Mouse (Mus musculus) heart, postnatal 10 days (tissue): ENCODE results near the gene Tctn1. TPM values are rescaled to one million over a fixed set of nuclear protein-coding genes. Genes with fewer than 3 reads are reported as not detected.
A peak's percentile ranks its signal among the peaks of the same experiment; 100 is the strongest.

Experiments
- DNase-seq, 2 experiments: peaks; one replicate each; pipeline ENCODE4 v3.0.0; 2021
- intact Hi-C: fragments of 180-260 bp; cut with DNase I; formaldehyde crosslinking; loops from one replicate; pipeline ENCODE4 v1.15.1; 2025
- total RNA-seq, 2 experiments: library from RNA; stranded (reverse); gene quantifications; 2 replicates each; pipeline ENCODE4 v1.2.3; 2021

The Tctn1 gene
- total RNA-seq: 1 to 10 TPM; 5.4 to 5.5 TPM

DNA sequence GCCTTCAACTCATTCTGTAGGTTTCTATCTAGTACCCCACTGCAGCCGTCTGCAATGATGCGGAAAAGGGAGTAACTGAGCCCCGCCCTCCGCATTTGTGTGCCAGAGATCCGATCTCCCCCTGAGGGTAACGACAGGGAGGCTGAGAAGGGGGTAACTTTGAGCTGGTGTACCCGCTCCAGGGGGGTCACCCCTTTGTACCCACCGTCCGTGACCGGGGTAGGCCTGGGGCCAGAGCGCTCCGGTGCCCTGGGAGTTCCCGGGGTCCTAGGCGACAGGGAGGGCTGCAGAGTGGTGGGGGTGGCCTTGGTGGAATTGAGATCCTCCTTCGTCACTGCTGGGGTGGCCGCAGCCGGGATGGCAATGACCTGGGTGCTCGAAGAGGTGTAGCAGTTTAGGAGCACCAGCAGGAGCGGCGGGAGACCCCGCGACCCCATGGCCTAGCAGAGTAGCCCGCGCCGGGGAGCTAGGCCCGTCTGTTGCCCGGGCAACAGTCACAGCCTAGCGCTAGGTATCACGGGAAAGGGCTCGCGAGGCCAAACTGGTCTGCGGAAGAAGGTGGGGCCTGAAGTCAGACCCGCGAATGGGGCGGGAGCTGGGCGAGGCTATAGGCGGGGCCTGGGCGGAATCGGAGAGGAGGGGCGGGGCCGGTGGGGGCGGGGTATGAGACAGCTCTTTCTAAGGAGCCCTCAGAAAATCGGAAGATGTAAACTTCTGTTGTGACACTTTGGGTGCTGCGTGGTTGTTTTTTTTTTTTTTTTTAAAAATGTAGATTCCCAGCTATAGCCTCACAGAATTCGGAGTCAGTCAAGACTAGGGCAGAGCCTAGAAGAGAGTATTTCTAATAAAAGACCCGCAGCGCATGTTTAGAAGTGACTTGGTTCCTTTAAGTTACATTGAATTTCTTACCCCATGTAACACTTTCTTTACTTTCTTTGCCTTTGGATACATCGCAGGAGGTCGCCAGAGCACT is at the start of gene Tctn1:
Tctn1 (minus strand) TSS at position 528 of the 973 bp plus-strand sequence.
- intact Hi-C loops: loop anchor here (2.0 to 10.0 kb wide), 2 partner anchors 135 to 381 kb away; partner anchors contain the start of gene P2rx7
- DNase-seq: peak; percentile 91

DNA sequence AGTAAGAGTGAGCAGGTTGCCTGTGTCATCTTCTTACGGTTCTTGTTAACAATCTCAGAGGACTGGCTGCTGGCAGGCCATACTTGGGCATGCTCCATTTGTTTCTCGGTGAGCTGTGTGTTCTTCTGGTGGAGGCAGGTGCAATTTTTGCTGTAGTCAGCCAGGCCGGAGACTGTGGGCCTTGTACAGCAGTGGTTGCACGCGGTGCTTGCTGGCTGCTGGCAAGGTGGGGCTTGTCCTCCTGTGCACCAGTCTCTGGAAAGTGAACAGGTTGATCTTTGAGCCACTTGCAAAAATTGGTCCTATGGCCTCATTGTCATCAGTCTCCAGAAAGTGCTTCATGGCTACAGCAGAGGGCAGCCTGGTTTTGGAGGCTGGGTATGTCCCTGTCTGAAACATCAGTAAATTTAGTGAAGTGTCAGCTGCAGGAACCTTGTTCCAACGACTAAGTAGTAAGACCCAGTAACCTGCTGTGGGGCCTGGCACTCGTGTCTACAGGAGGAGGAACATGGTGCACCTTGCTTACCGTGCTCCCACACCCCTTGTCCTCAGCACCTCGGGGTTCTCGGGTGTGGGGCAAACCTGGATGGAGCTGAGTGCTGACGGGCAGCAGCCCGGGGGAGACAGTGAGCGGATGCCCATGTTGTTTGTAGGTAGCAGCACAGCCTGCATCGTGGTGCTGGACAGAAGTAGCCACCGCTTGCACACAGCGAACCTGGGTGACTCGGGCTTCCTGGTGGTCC is 48.9 kb upstream of the Tctn1 start:
- intact Hi-C loops: no loop called here
- DNase-seq: no peak

DNA sequence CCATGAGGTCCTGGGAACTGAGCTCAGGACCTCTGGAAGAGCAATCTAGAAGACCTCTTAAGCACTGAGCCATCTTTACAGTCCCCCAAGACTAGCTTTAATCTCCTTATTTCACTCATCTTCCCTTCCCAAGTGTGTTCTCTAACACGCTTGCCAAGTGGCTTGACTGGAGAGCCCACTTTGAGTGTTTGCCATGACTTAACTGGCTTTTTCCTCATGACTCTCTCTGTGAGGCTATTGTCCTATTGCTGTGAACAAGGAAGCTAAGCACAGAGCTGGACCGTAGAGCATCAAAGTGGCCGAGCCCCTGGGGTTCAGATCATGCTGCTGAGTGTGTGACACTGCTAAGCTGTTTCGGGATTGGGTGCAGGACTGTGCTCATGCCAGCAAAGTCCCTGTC is 48.1 kb upstream of the Tctn1 start:
- intact Hi-C loops: no loop called here
- DNase-seq: no peak

DNA sequence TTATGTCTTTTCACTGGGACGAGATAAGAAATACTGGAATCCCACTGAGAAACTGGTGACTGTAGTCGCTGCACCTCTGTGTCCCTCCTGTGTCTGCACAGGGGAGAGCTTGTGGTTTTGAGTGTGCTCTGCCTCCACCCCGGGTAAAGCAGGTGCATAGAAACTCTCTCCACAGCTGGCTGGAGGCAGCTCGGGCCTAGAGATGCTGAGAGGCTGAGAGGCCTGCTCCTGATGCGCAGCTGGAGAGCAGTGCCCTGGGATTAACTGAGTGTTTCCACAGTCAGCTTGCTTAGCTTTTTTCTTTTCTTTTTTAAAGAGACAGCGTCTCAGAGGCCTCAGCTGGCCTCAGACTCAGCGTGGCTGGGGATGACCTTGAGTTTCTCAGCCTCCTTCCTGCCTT is 47.4 kb upstream of the Tctn1 start:
- intact Hi-C loops: no loop called here
- DNase-seq: no peak

DNA sequence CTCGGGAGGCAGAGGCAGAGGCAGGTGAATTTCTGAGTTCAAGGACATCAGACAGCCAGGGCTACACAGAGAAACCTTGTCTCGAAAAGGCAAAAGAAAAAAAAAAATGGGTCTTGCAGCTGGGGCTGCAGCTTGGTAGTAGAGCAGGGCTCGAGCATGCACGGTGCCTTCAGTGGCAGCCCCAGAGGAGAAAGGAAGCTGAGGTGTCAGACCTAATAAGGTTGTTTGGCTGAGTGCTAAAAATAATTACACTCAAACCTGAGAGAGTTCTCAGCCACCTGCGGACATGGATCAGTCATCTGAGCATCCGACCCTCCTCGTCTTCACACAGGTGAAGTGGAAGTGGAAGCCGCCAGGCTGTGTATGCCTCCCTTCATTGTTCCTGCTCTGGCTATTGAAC is 46.4 kb upstream of the Tctn1 start:
- DNase-seq: no peak
- intact Hi-C loops: no loop called here

DNA sequence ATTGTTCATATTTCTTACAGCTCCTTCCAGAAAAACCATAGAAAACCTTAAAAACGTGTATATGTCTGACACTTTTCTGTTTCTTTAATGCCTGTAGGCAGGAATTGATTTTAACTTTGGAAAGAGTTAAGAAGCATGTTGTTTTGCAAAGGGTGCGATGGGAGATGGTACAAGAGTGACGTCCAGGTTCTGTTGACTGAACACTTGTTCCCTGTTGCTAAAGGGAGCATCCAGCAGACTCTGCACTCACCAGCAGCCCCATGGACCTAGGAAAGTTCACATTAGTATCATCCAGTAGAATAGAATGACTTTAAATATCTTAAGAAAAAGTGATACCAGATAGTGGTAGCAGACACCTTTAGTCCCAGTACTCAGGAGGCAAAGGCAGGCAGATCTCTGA is 42.3 kb upstream of the Tctn1 start:
- no peak for DNase-seq
- intact Hi-C loops: no loop called here

DNA sequence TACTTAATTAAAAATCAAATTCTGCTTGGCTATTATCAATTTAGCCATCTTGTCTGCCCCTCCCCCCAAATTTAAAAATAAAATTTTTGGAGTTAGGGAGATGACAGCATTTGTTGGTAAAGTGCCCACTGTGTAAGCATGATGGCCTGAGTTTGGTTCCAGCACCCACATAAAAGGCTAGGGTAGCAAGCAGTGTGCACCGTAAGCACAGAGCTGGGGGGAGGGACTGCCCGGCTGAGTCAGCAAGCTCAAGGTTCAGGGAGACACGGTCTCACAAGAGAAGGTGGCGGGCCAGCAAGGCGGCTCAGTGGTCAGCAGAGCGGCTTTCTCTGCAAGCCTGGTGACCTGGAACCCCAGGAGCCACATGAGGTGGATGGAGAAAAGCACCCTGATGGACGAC is 41.2 kb upstream of the Tctn1 start:
- intact Hi-C loops: no loop called here
- no peak for DNase-seq

DNA sequence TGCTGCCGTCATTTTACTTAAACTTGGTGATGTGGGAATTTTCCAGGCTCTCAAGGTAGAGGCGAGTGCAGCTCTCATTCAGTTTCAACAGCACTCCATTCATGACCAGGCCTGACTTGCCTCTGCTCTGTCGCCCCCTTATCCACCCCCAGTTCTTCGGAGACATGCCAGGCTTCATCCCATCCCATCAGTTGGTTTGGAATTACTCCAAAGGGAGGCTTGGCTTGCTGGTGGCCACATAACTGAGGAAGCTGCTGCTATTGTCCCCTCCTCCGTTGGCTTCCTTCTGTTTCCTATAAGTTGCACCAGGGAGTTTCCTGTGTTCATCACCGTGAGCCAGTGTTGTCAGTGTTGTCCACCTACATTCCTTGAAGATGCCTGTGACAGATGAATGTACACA is 40.3 kb upstream of the Tctn1 start:
- DNase-seq: peak in 1 of 2 experiments; percentile 37
- intact Hi-C loops: no loop called here

DNA sequence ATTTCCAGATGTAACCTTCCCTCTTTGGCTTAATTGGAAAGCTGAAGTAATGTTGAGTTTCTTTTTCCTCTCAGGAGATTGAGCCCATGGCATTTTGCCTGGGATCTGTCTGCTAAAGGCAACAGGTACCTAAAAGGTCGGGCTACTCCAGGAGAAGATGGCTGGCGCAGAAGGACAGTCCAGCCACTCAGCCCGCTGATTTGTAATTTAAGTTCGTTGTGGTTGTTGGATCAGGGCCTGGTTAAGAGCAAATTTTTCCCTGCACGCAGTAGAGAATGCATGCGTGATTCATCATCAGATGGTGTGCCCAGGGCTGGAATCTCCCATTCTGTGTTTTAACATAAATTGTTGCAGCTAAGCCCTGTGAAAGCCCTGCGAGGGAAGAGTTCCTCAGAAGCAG is 39.7 kb upstream of the Tctn1 start:
- no peak for DNase-seq
- intact Hi-C loops: no loop called here

DNA sequence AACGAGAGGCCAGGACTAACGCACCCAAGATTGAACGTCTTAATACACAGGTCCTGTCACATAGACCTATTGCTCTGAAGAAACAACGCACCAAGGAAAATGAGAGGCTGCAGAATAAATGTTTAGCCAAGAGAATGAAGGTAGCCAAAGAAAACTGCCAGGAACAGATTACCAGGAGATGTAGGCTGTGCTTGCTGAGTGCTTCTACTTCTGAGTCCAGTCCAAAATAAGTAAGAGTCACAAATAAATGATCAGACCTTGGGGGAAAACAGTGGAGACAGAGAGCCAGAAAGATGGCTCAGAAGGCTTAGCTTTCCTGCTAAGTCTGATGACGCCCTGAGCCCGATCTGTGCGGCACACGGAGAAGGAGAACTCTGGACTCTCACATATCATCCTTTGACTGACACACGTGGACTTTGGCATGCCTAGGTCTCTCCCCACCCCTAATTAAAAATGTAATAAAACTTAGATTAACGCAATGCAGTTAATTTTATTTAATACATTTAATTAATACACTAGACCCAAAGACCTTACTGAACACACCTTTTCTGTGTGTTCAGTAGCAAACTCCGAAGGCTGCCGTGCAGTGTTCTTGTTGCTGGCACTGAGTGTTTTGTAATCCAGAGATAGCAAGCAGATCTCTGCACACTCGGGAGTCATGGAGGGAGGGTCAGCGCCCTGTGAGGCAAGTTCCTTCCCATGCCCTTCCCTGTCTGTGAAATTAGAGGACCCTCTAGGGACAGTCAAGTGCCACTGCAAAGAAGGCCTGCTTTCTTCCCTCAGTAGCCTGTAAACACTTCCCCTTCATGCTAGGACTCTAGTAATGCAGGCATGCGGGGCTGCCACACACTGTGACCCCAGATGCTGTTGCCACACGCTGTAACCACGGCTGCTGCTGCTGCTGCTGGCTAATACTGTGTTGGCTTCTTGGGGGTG is 38.8 kb upstream of the Tctn1 start:
- intact Hi-C loops: no loop called here
- no peak for DNase-seq

DNA sequence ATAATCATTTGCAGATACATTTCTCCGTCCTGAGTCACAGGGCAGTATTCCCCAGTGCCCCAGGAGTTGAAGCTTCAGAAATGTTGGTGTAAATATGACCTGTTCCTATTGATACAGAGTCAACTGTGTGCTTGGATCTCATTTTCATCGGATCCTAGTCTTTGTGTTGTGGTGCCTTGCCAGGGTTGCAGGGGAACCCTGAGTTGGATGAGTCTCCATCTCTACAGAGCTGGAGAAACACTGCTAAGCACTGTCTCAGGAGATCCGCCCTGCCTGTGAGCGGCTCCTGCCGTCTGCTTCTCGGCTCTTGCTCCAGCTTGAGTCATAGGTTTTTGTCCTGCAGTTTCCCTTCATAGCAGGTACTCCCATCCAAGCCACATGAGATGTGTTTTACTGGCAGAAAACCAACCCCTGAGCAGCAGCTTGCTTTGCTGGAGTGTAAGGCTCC is 35.8 kb upstream of the Tctn1 start:
- intact Hi-C loops: no loop called here
- no peak for DNase-seq

DNA sequence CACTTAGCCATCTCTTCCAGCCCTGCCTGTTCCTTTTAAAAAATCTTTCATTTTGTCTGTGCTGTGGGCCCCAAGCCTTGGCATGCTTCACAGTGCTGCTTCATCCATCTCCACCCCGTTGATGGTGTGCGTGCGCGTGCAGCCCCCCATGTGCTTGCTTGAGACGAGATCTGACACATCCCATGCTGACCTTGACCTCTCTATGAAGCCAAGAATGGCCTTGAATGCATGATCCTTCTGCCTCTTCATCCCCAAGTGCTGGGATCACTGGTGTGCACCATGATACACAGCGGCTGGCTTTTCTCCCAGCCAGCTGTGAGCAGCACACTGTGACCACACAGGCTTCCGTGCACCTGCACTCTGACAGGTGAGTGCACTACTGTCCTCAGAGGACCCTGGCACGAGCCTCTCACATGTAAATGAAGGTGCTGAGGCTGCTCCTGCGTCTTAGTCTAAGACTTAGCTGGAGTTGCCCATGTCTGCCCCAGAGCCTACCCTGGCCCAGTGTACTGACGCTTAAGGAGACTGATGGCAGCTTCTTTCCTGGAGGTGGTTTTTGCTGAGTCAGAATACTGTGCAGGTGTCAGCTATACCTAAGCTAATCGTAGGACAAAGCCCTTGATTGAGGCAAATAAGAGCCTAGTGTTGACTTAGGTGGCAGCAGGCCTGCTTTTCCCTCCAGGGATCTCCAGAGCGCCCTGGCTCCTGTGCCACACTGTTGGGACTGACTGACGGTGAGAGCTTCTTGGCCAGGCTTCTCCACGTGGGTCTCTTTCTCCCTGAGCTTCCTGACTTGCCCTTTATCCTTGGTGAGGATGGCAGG is 31.1 kb upstream of the Tctn1 start:
- intact Hi-C loops: no loop called here
- no peak for DNase-seq

DNA sequence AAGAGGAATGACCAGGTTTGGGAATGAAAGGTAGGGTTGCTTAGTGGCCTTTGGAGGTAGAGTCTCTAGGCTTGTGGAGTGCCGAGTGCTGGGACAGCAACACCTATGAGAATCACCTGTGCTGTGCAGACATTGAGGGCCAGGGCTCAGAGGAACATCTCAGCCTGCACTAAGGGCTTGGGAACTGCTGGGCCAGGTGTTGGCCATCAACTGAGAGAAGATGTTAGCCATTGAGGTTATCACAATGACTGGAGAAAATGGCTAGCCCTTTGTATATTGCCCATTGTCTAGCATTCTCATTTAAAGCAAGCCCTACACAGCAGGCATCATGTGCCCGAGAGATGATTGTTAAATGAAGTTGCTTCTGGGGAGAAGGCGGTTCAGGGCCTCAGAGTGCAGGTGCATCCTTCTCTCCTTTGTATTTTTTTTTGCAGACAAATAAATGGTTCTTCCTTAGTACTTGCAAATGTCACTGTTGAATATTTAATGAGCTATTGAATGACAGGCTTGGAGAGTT is 30.0 kb upstream of the Tctn1 start:
- intact Hi-C loops: no loop called here
- no peak for DNase-seq

DNA sequence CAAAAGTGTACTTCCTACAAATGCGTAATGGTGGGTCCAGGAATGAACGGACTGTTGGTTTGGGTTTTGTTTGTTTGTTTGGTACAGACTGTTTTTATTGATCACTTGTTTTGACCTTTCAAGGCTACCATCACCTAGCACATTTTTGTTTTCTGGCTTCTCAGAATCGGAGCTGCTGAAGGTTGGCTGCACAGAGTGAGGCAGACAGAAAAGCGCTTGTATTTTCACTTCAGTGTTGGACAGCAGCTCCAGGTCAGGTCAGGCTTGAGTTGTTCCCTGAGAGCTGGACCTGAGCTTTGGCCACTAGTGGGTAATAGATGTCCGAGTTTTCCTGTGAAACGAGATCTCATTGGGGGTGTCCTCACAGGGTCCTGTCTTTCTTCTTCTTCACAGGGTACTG is 28.9 kb upstream of the Tctn1 start:
- no peak for DNase-seq
- intact Hi-C loops: no loop called here

DNA sequence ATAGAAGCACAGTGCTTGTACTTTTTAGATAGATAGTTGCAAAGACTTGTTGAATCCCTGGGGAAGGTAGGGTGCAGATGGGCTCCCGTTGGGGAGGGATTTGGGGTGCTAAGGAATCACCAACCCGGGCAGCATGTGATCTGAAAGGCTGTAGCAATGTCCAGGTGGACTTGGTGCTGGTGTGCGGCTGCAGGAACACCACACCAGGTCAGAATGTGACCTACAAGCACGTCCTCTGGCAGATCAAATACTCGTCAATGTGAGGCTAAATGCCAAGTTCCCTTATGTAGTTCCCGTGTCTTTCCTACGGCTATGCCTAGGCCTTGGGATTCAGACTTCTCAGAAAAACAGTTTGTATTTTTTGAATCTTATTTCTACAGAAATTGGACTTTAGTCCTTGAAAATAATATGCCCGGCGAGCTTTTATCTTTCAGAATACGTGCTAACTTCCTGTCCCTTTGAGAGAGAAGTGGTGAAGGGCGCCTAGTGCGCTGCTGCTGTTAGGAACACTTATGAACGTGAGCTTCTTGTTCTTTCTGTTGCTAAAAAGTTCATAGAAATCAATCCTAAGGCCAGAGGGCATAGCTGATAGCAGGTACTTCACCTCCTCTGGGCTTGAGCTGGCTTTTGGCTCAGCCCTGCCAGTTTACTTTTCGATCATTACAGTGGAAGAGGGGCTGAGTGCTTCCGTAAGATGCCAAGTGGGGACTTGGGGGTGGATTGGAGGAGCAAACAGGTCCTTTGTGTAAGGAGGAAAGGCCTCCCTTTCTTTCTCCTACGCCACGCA is 27.5 kb upstream of the Tctn1 start:
- intact Hi-C loops: no loop called here
- no peak for DNase-seq

DNA sequence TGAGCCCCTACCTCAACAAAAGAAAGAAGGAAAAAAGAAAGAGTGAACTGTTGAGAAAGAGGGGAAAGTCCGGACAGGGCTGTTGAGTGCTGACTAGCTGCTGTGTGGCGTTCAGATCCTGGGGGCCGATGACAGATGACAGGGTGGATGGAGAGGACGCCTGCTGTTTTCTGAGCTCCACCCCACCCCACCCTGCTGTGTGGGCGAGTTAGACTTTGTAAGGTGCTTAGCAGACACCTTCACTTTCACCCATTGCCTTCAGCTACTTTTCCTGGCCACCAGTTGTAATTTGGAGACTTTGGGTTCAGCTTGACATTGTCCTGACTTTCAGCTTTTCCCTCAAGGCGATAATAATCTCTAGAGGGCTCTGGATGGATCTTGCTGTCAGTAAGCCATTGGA is 26.9 kb upstream of the Tctn1 start:
- intact Hi-C loops: no loop called here
- no peak for DNase-seq

DNA sequence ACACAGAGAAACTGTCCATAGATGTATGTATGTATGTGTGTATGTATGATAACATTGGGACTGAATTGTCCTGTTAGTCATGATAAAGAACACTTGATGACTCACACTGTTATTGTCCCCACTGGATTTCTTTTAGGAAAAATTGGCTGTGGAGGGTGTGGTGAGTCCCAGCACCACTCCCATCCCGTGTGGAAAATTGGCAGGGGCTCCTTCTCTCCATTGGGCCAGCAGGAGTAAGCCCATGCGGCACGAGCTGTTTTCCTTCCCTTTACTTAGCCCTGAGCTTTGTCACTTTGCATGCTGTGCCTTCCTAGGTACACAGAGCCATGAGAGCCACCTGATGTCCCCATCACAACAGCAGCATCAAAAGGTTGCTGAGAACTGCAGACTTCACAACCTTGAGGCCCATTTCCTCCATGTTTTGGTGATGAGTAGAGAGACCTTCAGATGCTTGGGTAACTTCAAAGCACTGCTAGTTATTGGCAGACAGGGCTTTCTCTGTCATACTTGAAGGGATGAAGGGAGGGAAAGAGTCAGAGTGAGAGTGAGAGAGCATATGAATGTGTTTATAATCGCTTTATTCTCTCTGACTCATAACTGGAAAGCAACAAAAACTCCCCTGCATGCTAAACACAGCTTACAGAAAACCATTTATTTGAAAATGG is 24.0 kb upstream of the Tctn1 start:
- intact Hi-C loops: loop anchor here (5.0 kb wide), 1 partner anchor 104 kb away; the partner anchor contains the start of gene Arpc3
- peak in 1 of 2 experiments; percentile 45 for DNase-seq

DNA sequence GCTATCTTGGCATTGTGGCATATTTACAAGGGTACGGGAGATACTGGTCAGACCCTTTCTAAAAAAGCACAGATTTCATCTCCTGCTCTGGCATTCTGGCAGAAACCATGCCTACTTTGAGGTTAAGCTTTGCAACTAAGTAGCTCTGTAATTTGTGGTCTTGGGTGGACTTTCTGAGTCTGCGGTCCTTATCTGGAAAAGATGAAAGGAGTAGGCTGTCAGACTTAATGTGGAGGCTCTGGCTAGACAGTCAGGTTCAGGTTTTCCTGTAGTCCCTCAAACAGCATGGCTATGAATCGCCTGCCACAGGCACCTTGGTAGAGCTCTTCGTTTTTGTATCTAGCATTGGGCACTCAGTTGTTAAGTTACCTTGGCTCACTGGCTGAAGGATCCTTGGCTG is 22.8 kb upstream of the Tctn1 start:
- intact Hi-C loops: loop anchor here (5.0 kb wide), 1 partner anchor 105 kb away; the partner anchor contains the start of gene Arpc3
- no peak for DNase-seq
